Mouse (Mus musculus) kidney, adult 8-10 months (tissue): ENCODE results near the gene Nup155.
"Not testable (repeated sequence)": the region's sequence is repeated elsewhere in the genome, so short reads cannot be mapped to it uniquely, and the experiment has no call there.

Source experiments
- DNase-seq, 2 experiments: peaks; one replicate each; pipeline ENCODE4 v3.0.0; 2022

Nup155 gene

DNA sequence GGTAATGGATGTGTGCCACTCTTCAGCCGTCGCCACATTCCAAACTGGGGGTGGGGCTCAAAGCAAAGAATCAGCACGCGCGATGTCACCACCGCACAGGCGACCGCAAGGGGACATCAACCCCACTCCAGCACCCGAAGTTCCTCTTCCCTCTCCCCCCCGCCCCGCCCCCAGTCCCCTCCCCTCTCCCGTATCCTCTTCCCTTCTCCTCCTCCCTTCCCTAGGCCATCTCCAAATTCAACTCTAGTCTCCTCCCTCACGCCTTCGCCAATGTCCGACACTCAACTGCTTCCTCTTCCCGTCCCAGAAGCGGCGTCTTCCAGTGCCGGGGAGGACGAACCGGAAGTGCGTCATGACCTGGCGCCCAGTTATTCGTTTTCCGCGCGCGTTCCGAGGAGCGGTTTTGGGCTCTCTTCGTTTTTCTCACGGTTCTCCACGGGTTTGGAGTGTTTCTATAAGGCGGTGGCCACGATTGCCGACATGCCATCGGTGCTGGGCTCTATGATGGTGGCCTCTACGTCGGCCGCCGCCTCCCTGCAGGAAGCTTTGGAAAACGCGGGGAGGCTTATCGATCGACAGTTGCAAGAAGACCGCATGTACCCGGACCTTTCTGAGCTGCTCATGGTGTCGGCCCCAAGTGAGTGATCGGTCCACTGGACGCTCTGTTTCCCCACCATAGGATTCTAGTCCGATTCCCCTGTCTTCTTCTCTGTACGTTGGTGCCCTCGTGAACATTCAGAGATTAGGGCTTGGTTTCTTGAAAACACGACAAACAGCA, at the start of gene Nup155:
Gene Nup155, plus strand, starts transcription at position 308 of the 778 bp plus-strand sequence.
- peak; percentile 91 to 92 for DNase-seq

DNA sequence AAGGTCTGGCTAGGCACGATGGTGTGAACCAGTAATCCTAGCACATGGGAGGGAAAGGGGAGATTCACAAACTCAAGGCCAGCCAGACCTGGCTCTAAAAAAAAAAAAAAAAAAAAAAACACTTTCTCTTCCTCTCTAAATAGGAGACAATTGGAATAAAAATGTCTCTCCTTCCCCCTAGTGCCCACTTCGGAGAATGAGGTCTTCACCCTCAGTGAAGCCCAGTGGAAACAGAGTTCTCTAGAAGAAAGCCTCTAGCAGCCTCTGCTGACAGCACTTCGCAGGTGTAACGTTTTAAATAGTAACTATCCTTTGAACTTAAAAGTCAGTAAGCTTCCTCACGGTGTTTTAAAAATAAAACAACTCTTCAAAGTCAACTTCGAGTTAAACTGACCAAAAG, 43.9 kb upstream of the Nup155 start:
- DNase-seq, result no peak

DNA sequence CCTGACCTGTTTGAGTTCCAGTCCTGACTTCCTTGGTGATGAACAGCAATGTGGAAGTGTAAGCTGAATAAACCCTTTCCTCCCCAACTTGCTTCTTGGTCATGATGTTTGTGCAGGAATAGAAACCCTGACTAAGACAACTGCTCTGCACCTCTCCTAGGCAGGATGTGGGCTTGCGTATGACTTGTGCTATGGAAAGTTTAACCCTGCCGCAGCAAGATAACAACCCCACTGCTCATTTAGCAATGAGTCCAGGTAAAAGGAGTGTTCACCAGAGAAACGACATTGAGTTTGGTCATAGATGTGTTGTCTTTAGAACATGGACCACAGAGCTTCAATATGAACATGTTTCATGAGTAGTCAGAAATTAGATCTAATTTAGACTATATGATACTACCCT, 35.9 kb upstream of the Nup155 start:
- not testable (repeated sequence) for DNase-seq

DNA sequence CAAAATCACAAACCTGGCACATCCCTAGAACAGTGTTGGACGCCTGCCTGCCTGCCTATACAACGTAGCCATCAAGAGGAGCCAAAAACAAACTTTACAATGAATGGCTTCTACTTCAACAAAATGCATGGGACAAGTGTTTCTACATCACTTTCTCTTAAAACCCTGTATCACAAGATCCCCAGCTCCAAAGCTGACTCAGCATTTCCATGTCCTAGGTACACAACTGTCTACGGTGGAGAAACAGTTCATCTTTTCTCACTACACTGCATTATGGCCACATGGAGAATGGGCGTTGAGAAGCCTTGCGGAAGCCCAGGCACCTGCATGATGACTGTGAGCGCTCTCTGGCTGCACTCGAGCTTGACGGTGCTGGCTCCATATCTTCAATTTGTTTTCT, 26.9 kb upstream of the Nup155 start:
- DNase-seq, result no peak

DNA sequence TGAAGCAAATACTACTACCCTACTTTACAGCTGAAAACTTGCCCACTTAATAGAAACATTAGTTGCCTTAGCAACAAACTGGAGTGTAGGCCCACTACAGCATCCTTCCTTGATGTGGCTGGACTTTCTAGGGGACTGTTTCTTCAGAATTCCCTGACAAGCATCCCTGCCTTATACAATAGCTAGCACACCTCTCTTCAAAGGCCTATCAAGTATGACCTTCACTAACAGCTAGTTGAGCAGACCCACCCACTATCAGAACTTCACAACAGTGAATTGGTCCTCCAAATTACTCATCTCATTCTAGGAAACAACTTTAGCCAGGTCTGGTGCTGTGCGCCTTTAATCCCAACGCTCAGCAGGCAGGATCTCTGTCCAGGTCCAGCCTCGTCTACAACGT, 21.8 kb upstream of the Nup155 start:
- DNase-seq, result no peak

DNA sequence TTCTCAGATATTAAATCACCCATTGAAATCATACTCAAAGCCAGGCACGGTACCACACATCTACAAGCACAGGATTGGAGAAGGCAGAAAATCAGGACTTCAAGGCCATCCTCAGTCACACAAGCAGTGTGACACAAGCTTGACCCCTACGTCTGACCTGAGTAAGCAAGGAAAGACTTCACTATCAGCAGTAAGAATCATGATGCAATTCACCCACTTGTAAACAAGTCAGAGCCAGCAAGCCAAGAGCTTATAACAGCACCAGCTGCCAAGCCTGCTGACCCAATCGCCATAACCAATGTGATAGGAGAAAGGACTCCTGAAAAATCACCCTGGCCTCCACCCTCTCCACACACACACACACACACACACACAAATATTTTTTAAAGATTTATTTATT, 20.4 kb upstream of the Nup155 start:
- peak; percentile 23 to 26 for DNase-seq

DNA sequence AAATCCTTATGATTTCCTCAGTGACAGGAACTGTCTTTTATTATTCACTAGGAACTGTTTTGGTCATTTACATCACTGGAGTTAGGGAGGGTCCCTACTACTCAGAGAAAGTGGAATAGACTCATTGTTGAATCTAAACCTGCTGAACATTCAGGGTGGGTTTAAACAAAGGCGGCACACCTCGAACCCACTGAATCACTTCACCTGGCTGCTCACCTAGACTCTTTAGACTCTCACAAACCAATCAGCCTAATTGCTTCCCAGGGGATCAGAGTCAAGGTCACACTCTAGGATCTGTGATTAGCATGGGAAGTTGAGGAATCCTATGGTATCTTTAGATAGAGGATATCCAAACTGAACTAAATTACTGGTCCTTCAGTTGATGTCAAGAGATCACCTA, 18.4 kb upstream of the Nup155 start:
- no peak for DNase-seq

DNA sequence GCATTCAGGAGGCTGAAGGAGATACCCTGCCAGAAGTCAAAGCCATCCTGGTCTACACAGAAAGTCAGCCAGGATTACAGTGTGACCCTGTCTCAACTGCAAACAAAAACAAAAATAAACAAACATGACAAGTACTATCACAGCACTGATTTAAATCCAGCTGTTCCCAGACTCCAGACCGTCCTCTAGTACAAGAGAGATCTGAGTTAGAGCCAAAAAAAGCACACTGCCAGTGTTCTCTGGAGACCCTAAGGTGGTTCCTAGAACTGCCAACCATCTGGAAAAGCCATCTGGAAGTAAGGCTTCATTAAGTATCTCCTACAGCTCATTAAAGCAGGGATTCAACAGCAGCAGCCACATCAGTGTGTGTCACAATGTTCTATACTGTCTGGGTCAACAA, 16.4 kb upstream of the Nup155 start:
- not testable (repeated sequence) for DNase-seq

DNA sequence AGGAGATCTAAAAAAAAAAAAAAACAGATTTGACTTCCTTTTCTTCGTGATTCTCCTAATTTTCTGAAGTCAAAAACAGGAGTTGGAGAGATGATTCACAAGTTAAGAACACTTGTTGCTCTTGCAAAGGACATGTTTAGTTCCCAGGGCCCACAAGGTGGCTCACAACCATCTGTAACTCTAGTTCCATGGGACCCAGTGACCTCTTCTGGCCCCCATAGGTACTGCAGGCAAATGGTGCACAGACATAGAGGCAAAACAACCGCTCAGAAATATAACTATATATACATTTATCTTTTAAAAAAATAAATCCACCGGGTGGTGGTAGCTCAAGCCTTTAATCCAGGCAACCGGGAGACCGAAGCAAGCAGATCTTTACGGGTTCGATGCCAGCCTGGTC, 11.2 kb upstream of the Nup155 start:
- DNase-seq, result peak; percentile 13 to 63

DNA sequence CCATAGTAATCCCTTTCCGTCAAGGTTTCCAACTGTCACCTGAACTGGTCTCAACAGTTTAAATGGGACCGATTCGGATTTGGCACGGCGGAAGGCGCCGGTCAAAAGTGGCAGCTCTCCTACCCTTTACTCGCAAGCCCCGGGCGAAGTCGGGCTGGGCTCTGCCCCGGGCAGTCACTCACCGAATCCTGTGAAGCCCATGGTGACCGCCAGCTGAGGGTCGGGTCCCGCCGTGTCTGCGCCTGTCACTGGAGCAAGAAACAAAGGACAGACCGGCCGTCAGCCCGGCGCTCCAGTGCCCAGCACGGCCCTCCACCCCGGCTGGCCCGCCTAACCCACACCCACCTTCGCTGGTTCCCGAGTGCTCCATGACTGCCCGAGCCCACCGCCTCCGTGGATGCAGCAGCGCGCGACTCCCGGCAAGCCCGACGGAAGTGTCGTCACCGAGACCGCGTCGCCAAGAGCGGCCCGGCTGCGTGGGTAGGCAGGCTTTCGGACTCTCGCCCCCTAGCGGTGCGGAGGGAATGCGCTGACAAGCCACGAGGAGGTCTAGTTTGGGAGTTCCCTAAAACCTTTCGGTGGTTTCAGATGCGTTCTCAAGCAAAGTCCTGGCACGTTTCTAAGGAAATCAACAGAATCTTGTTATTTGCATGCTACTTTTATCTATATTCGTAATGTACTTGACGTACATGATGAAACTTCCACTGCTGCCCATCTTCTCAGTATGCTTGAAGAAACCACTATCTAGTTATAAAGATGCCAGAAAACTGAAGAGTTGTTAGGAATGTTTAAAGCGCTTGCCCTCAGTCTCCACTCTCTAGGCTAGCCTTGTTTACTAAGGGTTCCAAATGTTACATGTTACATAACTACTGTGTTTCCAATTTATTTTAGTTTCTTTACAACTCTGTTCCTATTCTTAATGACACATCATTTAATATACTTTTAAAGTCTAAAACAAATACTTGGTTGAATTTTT, 10.0 kb upstream of the Nup155 start, which contains the start of gene Wdr70:
Gene Wdr70, minus strand, starts transcription at position 436 of the 976 bp plus-strand sequence.
- peak; percentile 92 to 97 for DNase-seq

DNA sequence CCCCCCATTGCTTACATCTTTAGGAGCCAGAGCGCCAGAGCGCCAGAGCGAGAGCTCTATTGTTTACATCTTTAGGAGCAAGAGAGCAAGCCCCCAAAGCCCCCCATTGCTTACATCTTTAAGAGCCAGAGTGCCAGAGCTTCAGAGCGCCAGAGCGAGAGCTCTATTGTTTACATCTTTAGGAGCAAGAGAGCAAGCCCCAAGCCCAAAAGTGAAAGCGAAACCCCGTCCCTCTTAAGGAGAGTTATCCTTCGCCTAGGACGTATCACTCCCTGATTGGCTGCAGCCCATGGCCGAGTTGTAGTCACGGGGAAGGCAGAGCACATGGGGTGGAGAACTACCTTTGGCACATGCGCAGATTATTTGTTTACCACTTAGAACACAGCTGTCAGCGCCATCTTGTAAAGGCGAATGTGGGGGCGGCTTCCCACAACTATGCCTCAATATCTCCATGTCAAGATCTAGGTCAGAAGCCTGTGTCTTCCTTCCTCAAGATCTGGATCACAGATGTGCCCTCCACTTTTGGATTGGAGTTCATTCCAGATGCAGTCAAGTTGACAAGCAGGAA, 7.0 kb upstream of the Nup155 start:
- not testable (repeated sequence) for DNase-seq

DNA sequence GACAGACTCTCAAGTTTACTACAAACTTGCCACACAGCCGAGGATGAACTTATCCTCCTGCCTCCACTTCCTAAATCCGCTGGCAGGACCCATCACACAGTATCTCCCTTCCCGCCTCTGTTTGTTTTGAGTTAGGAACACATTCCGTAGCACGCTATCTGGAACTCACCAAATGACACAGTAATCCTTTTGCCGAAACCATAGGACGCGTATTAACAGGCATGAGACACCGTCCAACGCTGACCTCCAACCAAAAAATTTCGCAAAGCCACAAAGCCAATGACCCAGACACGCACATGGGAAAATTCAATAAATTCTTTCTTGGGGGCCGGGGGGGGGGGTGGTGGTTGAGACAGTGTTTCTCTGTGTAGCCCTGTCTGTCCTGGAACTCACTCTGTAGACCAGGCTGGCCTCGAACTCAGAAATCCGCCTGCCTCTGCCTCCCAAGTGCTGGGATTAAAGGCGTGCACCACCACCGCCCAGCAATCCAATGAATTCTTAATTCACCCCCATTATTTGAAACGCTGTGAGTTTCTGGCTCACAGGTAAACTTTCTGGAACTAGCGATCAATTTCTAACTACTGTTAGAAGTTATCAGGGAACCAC, 610 bp upstream of the Nup155 start:
- no peak for DNase-seq

DNA sequence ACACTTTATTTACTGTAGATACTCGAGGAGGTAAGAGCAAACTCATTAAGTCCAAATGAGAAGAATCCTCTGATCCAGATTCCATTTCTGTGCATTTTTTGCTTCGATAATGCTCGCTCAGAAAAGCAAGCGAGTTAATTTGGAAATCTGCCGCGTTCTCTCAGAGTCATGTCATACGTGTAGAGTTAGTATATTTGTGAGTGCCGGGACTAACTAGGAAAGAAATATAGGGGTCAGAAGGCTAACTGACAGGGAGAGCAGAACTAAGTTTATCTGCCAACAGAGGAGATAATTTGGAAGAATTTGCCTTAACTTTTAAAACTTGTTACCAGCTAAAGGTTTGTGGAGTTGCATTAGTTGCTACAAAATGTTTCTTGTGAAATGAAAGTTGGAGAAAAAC, 709 bp downstream of the Nup155 start:
- no peak for DNase-seq

DNA sequence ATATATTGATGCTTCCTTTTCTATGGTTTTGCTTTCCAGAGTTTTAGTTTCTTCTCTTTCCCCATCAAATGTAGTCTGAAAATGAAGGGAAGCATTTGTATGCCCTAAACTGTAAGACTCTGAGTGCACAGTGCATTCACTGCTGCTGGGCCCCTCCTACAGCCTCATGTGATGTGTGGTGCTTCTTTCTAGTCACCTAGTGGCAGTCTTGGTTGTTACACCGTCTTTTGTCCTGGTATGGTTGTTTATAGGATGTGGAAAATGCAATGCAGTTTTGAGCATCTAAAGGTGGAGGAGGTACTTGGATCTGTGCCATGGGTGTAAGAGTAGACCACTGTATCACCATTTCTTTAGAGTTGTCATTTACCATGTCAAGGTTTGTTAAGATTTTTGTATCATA, 20.2 kb downstream of the Nup155 start:
- DNase-seq, result no peak

DNA sequence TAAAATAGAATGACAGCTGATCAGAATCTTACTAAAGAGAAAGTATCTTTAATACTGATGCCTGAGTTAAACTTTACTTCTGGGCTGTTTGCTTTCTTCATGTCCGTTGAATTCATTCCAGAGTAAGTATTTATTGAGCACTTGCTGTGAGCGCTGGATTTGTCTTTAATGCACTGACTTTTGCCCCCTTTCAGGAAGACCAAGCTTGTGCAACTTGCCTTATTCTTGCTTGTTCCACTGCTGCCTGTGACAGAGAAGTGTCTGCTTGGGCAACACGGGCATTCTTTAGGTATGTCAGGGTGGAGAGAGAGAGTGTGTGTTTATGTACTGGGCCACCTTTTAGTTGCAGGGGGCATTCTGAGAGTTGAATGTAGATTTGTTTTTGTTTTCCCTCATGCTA, 22.2 kb downstream of the Nup155 start:
- DNase-seq, result no peak

DNA sequence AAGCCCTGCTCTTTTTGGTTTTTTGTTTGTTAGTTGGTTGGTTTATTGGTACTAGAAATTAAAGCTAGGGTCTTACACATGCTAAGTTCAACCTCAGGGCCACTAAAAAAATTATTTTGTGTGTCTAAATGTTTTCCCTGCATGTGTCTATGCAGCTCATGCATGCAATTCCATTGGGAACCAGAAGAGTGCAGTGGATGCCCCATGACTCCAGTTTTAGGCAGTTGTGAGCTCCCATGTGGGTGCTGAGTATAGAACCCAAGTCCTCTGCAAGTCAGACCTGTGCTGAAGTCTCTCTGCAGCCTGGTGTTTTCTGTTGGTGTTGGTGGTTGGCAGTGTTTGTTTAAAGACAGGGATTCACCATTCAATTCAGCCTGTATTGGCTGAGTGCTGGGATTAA, 22.7 kb downstream of the Nup155 start:
- no peak for DNase-seq

DNA sequence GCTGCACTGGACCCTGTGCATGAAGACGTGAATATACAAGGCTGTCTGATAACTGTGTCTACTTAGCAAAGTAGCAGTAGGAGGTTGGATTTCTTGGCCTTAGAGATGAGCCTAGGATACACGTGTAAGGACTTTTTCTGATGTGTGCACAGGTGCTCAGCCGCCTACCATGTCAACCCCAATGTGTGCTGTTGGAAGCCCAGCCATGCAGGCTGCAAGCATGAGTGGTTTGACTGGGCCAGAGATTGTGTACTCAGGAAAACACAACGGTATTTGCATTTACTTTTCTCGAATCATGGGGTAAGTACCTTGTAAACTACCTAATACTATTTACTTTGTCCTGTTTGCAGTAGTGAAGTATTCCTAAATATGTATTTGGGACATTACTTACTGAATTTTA, 26.5 kb downstream of the Nup155 start:
- DNase-seq, result no peak

DNA sequence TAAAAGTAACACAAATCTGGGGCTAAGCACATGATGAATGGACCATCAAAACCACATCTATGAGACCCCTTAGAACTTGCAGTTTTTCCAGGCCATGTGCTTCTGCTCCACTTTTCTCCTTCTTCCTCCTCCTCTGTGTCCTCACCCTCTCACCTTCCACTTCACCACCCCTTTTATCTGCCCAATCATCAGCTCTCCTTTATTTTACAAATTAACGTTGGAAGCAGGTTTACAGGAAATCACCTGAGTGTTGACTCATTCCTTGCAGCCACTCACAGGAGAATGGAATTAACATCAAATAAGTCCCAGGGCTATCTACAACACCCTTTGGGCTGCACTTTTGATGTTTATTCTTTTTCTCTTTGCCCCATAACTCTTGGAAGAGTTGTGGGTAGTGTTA, 52.8 kb downstream of the Nup155 start:
- no peak for DNase-seq

DNA sequence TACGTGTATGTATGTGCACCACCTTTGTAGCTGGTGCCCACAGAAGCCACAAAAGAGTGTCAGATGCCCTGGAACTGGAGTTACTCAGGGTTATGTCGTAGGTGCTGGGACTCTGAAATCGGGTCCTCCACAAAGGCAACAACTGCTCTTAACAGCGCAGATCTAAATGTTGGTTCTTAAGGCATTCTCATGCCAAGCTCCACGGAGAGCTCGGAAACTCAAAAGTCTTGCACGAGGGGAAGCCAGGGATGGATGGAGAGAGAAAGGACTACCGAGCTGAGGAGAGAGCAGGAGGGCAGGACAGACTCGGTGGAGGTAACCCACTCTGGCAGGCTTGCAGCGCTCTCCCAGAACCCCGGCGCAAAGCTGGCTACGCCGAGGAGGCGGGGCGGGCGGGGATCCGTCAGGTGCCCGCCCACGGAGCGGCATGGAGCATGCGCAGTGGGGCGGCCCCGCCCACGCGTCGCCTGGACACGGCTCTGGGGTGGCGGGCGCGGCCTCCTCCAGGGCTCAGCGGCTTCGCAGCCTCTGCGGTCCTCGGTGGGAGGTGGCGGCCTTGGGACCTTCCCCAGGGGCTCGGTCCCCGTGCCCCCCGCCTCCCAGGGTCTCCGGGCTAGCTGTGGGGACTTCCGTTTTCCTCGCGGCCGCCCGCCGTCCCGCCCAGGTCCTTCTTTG, 59.7 kb downstream of the Nup155 start, which contains the start of gene Cplane1:
Gene Cplane1, plus strand, starts transcription at position 516 of the 675 bp plus-strand sequence.
- peak; percentile 87 to 88 for DNase-seq

DNA sequence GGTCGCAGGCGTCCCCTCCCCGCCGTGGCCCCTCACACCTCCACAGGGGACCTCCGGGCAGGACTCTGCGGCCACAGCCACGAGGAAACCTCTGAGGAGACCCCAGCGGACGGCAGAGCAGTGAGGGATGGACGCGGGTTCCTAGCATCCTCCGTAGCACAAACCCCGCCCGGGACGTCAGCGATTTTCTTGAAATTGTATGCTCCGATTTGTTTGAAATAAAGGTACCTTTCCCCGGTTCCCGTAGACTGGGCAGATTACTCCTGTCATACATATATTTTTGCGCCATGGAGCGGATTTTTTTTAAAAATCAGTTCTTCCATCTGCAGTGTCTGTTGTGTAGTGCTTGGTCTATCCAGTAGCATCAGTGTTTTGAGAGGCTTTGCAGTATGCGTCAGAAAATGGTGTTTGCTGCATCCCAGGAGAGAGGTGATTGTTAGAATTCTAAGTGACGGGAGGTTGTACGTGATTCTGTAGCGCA, 60.2 kb downstream of the Nup155 start:
- DNase-seq, result no peak

DNA sequence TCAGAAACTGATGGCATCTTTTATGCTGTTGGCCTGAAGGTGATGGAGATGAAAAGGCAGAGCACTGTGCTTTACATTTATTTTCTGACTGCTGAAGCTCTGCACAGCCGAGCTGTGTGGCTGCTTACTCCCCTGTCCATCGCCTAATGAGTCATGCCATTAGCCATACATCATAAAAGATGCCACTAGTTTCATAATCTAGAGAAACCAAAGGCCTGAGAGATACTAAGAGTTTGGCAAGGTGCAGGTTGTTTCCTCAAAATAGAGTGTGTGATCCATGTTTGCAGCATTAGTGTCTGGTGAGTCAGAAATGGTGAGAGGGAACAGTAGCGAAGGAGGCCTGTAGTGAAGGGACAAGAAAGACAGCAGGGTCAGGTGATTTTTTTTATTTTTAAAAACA, 80.5 kb downstream of the Nup155 start:
- DNase-seq, result no peak

DNA sequence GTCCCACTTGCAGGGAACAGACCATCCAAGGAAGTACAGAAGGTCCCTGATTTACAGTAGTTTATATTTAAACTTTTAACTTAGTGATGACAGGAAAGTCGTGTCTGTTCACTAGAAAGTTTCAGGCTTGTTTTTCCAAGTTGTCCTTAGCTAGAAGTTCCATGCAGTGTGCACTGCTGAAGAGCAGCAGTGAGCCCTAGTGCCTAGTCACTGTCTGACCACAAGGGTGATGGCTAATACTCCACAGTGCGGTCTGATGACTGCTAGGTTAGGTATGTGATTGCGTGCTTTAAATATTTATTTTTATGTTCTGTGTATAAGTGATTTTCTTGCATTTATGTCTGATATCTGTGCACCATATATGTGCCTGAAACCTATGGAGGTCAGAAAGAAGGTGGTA, 81.4 kb downstream of the Nup155 start:
- no peak for DNase-seq
